Mouse (Mus musculus) c-Kit-positive CD71-negative TER-119-negative erythroid progenitor cells, embryonic 14.5 days (primary cell): ENCODE results near the gene Oit3.
"Not testable (repeated sequence)": the region's sequence is repeated elsewhere in the genome, so short reads cannot be mapped to it uniquely, and the experiment has no call there.

Experiments used
- DNase-seq: peaks from one replicate; pipeline ENCODE4 v3.0.0-alpha.2; 2013; ENCODE audit warnings: low read depth

The Oit3 gene

GRCm38 (mm10) chr10:59429448-59430135, 12.0 kb downstream of the Oit3 start:
- DNase-seq = no peak

GRCm38 (mm10) chr10:59426371-59426770, 15.2 kb downstream of the Oit3 start:
- no peak for DNase-seq

GRCm38 (mm10) chr10:59425369-59425768, 16.2 kb downstream of the Oit3 start:
- no peak for DNase-seq

- no peak for DNase-seq
These were observed 17.1 kb downstream of the Oit3 start for GRCm38 (mm10) chr10:59424453-59424852.

GRCm38 (mm10) chr10:59419516-59419915, 22.1 kb downstream of the Oit3 start:
- no peak for DNase-seq

- DNase-seq = no peak
These were observed 25.0 kb downstream of the Oit3 start for GRCm38 (mm10) chr10:59416623-59417022.

- DNase-seq = no peak
These were observed 27.9 kb downstream of the Oit3 start for GRCm38 (mm10) chr10:59413711-59414110.

GRCm38 (mm10) chr10:59410264-59410663, 31.3 kb downstream of the Oit3 start:
- no peak for DNase-seq

- DNase-seq = no peak
These were observed 33.1 kb downstream of the Oit3 start for GRCm38 (mm10) chr10:59408499-59408898.

- DNase-seq = no peak
These were observed 37.8 kb downstream of the Oit3 start for GRCm38 (mm10) chr10:59403793-59404149.

- DNase-seq = no peak
These were observed 38.4 kb downstream of the Oit3 start, which contains the start of gene Pla2g12b for GRCm38 (mm10) chr10:59402899-59403792. Gene Pla2g12b, plus strand, starts transcription at chr10:59403660.

- not testable (repeated sequence) for DNase-seq
These were observed 46.1 kb downstream of the Oit3 start, which contains the start of gene Gm10273 for GRCm38 (mm10) chr10:59395461-59395860. Gene Gm10273, plus strand, starts transcription at chr10:59395632.

- DNase-seq = no peak
These were observed 49.7 kb downstream of the Oit3 start for GRCm38 (mm10) chr10:59391907-59392306.

GRCm38 (mm10) chr10:59389652-59390051, 51.9 kb downstream of the Oit3 start:
- no peak for DNase-seq

GRCm38 (mm10) chr10:59386951-59387350, 54.6 kb downstream of the Oit3 start:
- no peak for DNase-seq

- not testable (repeated sequence) for DNase-seq
These were observed 60.0 kb downstream of the Oit3 start for GRCm38 (mm10) chr10:59381563-59381962.

GRCm38 (mm10) chr10:59380411-59380821, 61.2 kb downstream of the Oit3 start:
- DNase-seq = no peak

GRCm38 (mm10) chr10:59379927-59380326, 61.7 kb downstream of the Oit3 start:
- no peak for DNase-seq

GRCm38 (mm10) chr10:59378728-59379127, 62.9 kb downstream of the Oit3 start:
- DNase-seq = no peak

- no peak for DNase-seq
These were observed 63.7 kb downstream of the Oit3 start for GRCm38 (mm10) chr10:59377906-59378305.
